Mouse (Mus musculus): ENCODE measurements around the gene Kdm4c. TPM values are rescaled to one million over a fixed set of nuclear protein-coding genes. Genes with fewer than 3 reads are reported as not detected.

The Kdm4c gene
- polyA plus RNA-seq, 1 experiment = 12.3 TPM

GRCm38 (mm10) chr4:74315388-74315787 lies 73.1 kb downstream of the Kdm4c start:
- DNase-seq (ENCODE audit: low read depth) = no peak
- TF ChIP-seq CTCF (IDR thresholded peaks at IDR 0.05; ENCODE audit: borderline replicate concordance, extremely low read depth, insufficient read depth, insufficient read length) (no peak), POLR2A (IDR thresholded peaks at IDR 0.05; ENCODE audit: borderline replicate concordance, extremely low read depth, insufficient read depth, insufficient read length, poor library complexity, severe bottlenecking) (no peak)

- no peak for DNase-seq (ENCODE audit: low read depth)
- TF ChIP-seq POLR2A (IDR thresholded peaks at IDR 0.05; ENCODE audit: borderline replicate concordance, extremely low read depth, insufficient read depth, insufficient read length, poor library complexity, severe bottlenecking) (no peak), CTCF (IDR thresholded peaks at IDR 0.05; ENCODE audit: borderline replicate concordance, extremely low read depth, insufficient read depth, insufficient read length) (no peak)
These were observed 77.0 kb downstream of the Kdm4c start for GRCm38 (mm10) chr4:74319313-74319712.

- TF ChIP-seq CTCF (IDR thresholded peaks at IDR 0.05; ENCODE audit: borderline replicate concordance, extremely low read depth, insufficient read depth, insufficient read length) (no peak), POLR2A (IDR thresholded peaks at IDR 0.05; ENCODE audit: borderline replicate concordance, extremely low read depth, insufficient read depth, insufficient read length, poor library complexity, severe bottlenecking) (no peak)
- no peak for DNase-seq (ENCODE audit: low read depth)
These were observed 115.2 kb downstream of the Kdm4c start for GRCm38 (mm10) chr4:74357479-74357878.

- no peak for TF ChIP-seq POLR2A (IDR thresholded peaks at IDR 0.05; ENCODE audit: borderline replicate concordance, extremely low read depth, insufficient read depth, insufficient read length, poor library complexity, severe bottlenecking)
- no peak for TF ChIP-seq CTCF (IDR thresholded peaks at IDR 0.05; ENCODE audit: borderline replicate concordance, extremely low read depth, insufficient read depth, insufficient read length)
- DNase-seq (ENCODE audit: low read depth) = no peak
These were observed 118.0 kb downstream of the Kdm4c start for GRCm38 (mm10) chr4:74360274-74360673.

- DNase-seq (ENCODE audit: low read depth) = no peak
- no peak for TF ChIP-seq POLR2A (IDR thresholded peaks at IDR 0.05; ENCODE audit: borderline replicate concordance, extremely low read depth, insufficient read depth, insufficient read length, poor library complexity, severe bottlenecking)
- TF ChIP-seq CTCF (IDR thresholded peaks at IDR 0.05; ENCODE audit: borderline replicate concordance, extremely low read depth, insufficient read depth, insufficient read length) = no peak
These were observed 144.3 kb downstream of the Kdm4c start for GRCm38 (mm10) chr4:74386583-74386982.

- no peak for DNase-seq (ENCODE audit: low read depth)
- no peak for TF ChIP-seq CTCF (IDR thresholded peaks at IDR 0.05; ENCODE audit: borderline replicate concordance, extremely low read depth, insufficient read depth, insufficient read length)
- TF ChIP-seq POLR2A (IDR thresholded peaks at IDR 0.05; ENCODE audit: borderline replicate concordance, extremely low read depth, insufficient read depth, insufficient read length, poor library complexity, severe bottlenecking) = no peak
These were observed 150.9 kb downstream of the Kdm4c start for GRCm38 (mm10) chr4:74393162-74393561.

- no peak for DNase-seq (ENCODE audit: low read depth)
- TF ChIP-seq POLR2A (IDR thresholded peaks at IDR 0.05; ENCODE audit: borderline replicate concordance, extremely low read depth, insufficient read depth, insufficient read length, poor library complexity, severe bottlenecking) (no peak), CTCF (IDR thresholded peaks at IDR 0.05; ENCODE audit: borderline replicate concordance, extremely low read depth, insufficient read depth, insufficient read length) (no peak)
These were observed 154.3 kb downstream of the Kdm4c start for GRCm38 (mm10) chr4:74396562-74396961.

GRCm38 (mm10) chr4:74401617-74402313 lies 159.5 kb downstream of the Kdm4c start:
- peak; percentile 58 for DNase-seq (ENCODE audit: low read depth)

- TF ChIP-seq CTCF (IDR thresholded peaks at IDR 0.05; ENCODE audit: borderline replicate concordance, extremely low read depth, insufficient read depth, insufficient read length) (no peak), POLR2A (IDR thresholded peaks at IDR 0.05; ENCODE audit: borderline replicate concordance, extremely low read depth, insufficient read depth, insufficient read length, poor library complexity, severe bottlenecking) (no peak)
These were observed 166.4 kb downstream of the Kdm4c start for GRCm38 (mm10) chr4:74408731-74409130.

GRCm38 (mm10) chr4:74419794-74420193 lies 177.5 kb downstream of the Kdm4c start:
- no peak for TF ChIP-seq POLR2A (IDR thresholded peaks at IDR 0.05; ENCODE audit: borderline replicate concordance, extremely low read depth, insufficient read depth, insufficient read length, poor library complexity, severe bottlenecking)
- TF ChIP-seq CTCF (IDR thresholded peaks at IDR 0.05; ENCODE audit: borderline replicate concordance, extremely low read depth, insufficient read depth, insufficient read length) = no peak
- no peak for DNase-seq (ENCODE audit: low read depth)

More at GRCm38 (mm10) chr4:74408731-74409130, 166.4 kb downstream of the Kdm4c start:
- no peak for DNase-seq (ENCODE audit: low read depth)

Other genes with a start within 250 kb of the Kdm4c start
- 7.6 and 13.3 TPM in 2 replicates for gene Frmd3, start 229.1 kb upstream of the Kdm4c start, polyA plus RNA-seq (2012; rRNA removed)